Mouse (Mus musculus) CD4-positive helper T cell, adult 2 months (primary cell): ENCODE measurements around the gene Rilpl1.
"Not testable (repeated sequence)": the region's sequence is repeated elsewhere in the genome, so short reads cannot be mapped to it uniquely, and the experiment has no call there.

Experiments
- DNase-seq: peaks from one replicate; pipeline ENCODE4 v3.0.0-alpha.2; 2012; ENCODE audit warnings: low read depth, missing footprints, low spot score

Rilpl1 gene

DNA sequence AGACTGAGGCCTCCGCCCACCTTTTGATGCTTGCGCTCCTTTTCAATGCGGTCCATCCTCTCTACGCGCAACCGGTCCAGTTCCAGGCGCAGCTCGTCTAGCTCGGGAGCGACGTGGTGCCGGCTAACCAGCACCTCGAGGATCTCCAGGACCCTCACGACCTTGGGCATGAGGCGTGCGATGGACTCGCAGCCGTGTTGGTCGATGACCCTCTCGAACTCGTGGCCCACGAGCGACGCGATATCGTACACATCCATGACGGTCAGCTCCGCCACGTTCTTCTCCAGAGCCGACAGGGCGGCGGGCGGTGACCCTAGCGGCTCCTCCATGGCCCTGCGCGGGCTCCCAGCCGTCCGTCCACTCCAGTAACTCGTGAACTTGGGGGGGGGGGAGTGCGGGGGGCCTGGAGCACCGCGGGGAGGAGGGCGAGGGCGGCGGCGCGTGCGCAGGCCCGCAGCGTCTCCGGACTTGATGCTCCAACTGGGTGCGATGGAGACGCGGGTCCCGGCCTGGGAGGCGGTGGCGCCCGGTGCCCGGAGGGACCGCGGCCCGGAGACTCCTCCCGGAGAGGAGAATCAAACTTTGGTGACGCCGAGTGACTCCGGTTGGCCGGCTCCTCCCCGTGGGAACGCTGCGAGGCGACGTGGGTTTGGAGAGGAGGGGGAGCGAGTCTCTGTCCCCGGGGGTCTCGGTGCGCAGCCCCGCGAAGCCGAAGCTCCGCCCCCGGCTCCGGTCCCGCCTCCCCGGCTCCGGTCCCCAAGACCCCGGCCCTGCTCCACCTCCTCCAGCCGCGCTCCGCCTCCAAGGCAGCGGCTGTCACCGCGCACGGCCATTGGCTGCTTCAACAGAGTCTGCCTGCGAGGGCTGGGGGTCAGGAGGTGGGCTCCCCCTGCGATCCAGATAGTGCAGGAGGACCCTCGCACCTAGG, at the start of gene Rilpl1:
Rilpl1 (minus strand) TSS at position 737 of the 928 bp plus-strand sequence.
- peak; percentile 76 for DNase-seq

DNA sequence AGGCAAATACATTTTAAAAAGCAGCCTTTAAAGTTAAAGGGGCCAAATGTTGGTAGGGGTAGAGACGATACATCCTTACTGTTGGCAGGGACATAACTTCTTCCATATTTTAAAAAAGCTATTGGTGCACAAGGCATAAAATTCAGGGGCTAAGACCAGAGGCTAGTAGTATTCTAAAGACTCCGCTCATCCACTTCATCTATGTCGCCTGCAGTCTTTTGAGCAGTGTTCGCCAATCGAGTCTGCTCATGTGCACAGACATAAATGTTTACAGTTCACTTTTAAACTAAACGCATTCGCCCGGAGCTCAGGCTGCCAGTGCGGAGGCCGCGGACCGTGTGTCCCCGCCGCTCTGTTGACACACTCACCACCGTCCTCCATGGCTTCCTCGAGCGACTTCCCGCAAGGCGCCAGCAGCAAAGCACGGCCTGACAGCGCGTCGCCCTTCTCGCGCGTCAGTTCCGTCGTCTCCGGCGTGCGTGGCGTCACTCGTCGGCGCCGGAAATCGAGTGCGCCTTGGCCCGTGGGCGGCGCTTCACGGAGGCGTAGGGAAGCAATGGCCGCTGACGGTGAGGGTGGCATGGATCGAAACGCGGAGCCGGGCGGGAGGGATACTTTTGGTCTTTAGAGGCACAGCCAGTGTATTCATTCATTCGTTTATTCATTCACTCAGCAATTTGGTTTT, 47.6 kb upstream of the Rilpl1 start, which contains the start of the genes Eif2b1 and Gtf2h3:
Eif2b1 (minus strand) TSS at position 499 of the 685 bp plus-strand sequence.
Gtf2h3 (plus strand) TSS at position 508 of the 685 bp plus-strand sequence.
- DNase-seq, result peak; percentile 97

DNA sequence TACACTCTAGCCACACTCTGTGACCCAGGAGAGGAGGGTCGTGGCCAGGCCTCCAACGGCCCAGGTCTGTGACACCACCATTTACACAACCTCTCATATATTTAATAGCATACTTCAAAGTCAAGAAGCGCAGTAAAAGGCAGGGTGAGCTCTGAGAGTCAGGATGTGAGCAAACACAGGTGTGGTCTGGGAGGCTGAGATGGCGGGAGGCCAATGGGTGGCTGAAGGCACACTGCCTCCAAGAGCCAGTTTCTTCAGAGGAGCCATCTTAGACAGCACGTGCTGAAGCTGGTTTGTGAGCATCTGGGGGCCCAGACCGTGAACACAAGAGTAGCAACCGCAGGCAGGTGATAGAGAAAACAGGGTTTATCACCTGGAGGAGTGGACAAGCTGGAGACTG, 44.3 kb upstream of the Rilpl1 start:
- DNase-seq, result no peak

DNA sequence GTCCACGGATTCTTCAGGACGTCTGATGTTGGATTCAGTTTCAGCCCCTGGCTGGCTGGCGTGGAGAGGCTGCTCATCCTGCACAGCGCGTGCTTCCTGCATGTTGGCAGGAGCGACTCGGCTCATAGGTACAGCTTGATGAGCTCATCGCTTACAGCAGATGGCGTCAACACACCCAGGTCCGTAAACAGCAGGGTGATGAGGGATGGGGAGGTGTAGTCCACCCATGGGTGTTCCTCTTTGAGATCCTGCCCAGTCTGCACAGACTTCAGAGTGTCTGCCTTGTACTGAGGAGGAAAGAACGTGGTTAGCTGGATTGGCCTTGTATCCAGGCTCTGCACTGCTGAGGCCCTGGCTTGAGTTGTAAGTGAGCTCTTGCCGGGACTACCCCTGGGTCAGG, 39.9 kb upstream of the Rilpl1 start:
- DNase-seq, result no peak

DNA sequence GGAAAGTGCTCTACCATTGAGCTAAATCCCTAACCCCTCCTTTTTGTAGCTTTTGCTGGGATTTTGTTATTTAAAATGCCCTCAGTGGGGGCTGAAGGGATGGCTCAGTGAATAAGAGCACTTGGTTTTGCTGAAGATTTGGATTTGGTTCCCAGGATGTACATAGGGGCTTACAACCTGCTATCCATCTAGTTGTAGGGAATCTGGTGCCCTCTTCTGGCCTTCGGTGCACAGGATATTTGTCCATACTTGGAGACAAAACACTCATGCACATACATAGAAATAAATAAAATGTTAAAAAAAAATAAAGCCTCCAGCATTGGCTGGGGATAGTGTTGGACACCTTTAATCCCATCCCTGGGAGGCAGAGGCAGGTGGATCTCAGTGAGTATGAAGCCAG, 24.0 kb upstream of the Rilpl1 start:
- DNase-seq, result no peak

DNA sequence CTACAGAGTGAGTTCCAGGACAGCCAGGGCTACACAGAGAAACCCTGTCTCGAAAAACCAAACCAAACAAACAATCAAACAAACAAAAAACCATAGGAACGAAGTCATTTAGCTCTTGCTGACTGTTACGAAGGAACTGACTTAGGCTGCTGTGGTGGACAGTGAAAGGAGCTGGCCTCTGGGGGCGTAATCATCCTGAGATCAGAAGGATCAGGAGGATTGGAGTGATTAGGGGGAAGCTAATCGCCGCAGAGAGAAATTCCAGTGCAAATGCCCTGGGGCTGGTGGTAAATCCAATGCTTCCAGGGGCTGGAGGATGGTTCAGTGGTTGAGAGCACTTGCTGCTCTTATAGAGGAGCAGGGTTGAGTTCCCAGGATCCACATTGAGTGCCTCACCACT, 22.4 kb upstream of the Rilpl1 start:
- no peak for DNase-seq

DNA sequence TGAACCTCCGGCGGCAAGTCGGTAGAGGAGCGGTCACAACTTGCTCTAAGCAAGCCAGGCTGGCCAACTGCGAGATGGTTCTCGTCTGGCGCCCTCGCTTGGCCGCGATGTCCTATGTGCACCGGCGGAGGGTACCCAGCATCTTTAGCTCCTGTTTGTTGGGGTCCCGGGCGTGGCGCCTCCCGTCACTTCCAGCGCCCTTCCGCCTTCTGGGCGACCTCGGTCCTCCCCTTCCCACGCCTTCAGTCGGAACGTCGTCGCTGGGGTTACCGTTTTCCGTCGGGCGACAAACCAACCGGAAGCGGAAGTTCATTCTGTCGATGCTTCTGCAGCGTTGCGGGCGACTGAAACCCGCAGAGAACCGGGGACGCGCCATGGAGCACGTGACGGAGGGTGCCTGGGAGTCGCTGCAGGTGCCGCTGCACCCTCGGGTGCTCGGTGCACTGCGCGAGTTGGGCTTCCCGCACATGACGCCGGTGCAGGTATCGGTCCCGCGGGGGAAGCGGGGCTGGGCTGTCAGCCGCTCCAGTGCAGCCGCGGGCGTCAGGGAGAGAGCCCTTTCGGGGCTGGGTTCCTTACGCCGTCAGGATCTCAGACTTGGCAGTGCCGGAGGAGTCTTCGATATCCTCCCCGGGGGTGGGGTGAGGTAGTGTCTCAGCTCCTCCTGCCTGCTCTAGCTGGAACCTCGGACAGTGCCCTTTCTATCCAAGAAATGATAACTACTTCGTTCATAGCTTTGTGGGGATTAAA, 21.5 kb upstream of the Rilpl1 start, which contains the start of gene Ddx55:
Ddx55 (plus strand) TSS at position 307 of the 750 bp plus-strand sequence.
- peak; percentile 96 for DNase-seq

DNA sequence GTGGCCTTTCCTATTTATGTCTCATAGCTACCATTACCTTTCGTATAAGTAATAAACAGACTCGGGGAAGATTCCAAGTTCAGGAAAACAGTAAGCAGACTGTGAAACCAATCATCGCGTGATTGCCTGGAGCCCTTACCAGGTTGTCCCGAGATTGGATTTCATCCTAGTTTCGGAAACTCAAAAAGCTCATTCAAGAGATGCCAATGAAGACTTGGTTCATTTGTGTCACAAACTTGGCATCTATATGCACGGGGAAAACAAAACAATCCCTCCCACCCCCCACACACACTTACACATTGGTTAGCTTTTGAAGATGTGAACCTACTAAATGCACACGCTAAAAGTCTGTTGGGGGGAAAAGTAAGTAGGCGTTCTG, 20.9 kb upstream of the Rilpl1 start:
- no peak for DNase-seq

DNA sequence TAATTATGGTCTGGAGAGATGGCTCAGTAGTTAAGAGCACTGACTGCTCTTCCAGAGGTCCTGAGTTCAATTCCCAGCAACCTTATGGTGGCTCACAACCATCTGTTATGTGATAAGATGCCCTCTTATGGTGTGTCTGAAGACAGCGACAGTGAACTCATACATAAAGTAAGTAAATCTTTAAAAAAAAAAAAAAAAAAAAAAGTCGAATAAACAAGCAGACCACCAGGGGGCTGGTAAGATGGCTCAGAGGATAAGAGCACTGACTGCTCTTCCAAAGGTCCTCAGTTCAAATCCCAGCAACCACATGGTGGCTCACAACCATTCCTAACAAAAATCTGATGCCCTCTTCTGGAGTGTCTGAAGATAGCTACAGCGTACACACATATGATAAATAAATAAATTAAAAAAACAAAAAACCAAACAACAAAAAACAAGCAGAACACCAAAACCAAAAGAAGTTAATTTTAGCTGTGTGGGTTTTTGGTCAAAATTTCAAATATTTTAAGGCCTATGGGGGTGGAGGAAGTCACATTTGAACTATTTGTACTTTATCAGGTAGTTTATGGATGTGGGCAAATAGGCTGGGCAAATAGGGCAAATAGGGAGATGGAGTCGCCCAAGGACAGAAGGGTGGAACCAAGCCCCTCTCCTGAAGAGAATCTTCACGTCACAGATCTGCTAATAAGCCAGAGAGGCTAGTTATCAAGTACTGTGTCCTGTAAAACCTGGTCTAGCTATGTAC, 20.3 kb upstream of the Rilpl1 start:
- DNase-seq, result peak; percentile 40

DNA sequence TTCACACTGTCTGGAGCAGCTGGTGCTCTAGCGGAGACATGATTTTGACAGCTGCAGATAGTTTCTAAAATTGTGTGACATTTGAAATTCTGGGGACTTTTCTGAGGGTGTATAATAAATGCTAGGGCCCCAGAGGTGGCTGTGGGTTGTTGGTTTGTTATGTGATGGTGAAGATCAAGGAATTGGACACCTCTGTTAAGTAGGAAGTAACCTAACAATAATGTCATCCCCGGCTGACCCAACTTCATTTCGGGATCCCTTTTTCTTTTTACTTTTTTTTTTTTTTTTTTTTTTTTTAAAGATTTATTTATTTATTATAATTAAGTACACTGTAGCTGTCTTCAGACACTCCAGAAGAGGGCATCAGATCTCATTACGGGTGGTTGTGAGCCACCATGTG, 19.5 kb upstream of the Rilpl1 start:
- not testable (repeated sequence) for DNase-seq

DNA sequence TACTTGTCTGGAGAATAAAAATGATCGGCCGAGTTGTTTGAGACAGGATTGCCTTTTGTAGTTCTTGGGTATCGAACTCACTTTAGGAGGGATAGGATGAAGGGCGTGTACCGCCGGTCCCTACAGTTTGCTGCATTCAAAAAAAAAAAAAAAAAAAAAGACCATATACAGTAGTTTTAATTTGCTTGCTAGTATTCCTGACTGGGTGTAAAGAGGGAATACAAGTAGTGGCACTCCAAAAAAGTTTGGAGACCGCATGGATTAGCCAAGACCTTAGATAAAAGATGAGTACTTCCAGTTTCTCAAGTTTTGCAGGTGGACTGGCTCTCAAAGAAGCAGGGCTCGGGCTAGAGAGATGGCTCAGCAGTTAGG, 10.4 kb upstream of the Rilpl1 start:
- DNase-seq, result no peak

DNA sequence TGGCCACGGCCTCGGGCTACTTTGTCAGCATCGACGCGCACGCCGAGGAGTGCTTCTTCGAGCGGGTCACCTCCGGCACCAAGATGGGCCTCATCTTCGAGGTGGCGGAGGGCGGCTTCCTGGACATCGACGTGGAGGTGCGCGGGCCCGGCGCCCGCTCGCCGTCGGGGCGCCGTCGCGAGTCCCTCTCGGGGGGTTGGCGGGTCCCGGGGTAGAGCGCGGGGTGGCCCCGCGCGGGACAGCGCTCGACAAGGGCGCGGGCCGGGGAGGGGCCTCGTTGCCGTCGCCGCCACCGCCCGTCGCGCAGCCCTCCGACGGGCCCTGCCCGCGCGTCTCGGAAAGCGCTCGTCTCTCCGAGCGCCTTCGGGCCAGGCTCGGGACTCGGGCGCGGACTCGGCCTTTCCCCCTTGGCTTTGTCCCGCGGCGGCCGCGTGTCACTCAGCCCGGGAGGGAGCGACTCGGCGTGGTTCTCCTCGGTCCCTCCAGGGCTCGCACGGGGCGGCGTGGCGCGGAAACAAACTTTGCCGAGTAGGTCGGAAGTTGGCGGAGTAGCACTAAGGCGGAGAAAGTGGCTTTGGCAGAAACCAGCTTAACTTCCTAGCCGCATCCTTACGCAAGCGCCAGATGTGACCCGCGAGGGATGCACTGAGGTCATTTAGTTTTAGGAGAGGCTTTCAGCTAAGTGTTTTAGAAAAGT, 9.9 kb upstream of the Rilpl1 start:
- DNase-seq, result peak; percentile 79

DNA sequence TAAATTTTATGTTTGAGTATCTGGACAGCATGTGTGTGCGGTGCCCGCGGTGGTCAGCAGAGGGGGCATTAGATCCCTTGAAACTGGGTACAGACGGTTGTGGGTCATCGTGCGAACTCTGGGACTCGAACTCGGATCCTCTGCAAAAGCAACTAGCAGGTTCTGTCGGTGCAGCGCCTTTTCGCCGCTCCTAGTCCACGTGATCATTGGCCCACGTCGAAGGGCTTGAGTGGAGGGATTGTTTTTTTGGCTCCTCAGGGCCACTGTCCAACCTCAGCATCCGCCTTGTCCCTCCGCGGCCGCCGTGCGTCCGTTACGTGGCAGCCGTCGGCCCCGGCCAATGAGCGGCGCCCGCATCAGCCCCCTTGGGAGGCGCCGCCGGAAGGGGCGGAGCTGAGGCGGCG, 9.2 kb upstream of the Rilpl1 start, which contains the start of gene Tmed2:
Tmed2 (plus strand) TSS at position 313 of the 404 bp plus-strand sequence.
- peak; percentile 97 for DNase-seq

DNA sequence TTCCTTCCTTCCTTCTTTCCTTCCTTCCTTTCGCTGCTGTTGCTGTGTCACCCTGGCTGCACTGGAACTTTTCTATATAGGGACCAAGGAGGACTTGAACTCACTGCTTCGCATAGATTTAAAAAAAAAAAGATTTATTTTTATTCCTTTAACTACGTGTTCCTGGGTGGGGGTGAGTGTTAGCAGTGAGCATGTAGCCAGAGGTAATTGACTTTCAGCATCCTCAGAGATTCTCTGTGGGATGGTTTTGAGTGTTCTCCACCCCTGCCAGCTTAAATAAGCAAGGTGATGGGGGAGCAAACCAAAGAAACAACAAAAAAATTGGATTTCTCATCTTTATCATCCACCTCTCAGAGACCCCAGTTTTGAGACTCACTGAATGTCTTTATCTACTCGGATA, 8.7 kb upstream of the Rilpl1 start:
- no peak for DNase-seq

DNA sequence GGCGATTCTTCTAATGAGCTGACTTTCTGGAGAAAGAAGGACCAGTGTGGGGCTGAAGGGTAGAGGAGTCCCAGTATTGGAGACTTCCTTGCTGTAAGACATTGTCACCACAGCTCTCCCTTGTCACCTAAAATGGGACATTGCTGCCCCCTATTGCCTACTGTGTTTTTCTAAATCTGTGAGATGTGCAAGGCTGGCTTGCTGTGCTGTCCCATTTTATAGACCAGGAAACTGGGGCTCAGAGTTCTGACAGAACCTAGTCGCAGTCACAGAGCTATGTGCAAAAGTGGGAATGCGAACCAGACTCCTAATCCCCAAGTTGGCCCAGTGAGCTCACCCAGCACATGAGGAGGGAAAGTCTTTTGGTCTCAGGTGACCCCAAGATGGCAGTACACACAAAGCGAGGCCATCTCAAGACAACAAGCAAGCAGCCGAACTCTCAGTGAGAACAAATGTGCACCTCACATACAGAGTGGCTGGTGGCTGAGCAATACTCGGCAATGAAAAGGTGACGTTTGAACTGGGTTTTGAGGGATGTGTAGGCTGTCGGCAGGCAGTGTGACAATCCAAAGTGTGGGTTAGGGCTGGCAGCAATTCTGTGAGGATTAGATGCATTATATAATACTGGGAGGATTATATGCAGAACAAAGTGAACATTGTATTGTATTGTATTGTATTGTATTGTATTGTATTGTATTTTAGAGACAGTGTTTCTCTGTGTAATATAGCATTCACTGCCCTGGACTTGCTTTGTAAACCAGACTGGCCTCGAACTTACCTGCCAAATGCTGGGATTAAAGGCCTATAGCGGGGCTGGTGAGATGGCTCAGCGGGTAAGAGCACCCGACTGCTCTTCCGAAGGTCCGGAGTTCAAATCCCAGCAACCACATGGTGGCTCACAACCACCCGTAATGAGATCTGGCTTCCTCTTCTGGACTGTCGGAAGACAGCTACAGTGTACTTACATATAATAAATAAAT, 7.9 kb upstream of the Rilpl1 start:
- peak; percentile 83 for DNase-seq

DNA sequence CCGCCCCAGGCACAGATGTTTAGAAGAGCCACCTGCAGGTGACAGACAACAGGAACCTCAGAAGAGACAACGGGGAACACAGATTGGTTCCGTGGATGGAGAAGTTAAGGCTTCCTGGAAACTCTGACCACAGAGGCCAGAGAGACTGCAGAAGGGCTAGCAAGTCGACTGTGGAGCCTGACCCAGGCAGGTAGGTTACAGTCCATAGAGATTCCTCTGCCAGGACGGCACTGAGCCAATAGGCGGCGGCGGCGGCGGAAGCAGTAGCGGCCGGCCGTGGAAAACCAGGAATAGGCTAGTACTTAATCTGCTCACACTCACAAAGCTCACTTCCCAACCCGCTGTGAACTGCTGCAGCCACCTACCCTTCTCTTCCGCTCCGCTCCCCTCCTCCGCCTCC, 5.6 kb upstream of the Rilpl1 start:
- DNase-seq, result peak; percentile 17

DNA sequence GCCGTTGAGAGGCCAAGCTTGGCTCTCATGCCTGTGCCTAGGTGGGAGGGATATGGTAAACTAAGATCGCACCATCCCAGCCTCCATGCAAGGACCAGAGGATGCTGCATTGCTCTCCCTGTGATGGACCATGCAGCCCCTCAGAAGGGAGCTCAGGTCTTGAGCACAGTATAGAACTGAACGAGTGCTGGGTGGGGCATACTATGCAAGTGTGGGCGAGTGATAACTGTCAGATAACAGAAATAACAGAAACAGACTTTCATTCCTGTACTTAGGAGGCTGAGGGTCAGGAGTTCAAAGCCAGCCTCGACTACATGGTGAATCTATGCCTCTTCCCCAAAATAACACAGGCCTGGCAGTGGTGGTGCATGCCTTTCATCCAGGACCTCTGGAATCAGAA, 3.8 kb upstream of the Rilpl1 start:
- DNase-seq, result no peak

DNA sequence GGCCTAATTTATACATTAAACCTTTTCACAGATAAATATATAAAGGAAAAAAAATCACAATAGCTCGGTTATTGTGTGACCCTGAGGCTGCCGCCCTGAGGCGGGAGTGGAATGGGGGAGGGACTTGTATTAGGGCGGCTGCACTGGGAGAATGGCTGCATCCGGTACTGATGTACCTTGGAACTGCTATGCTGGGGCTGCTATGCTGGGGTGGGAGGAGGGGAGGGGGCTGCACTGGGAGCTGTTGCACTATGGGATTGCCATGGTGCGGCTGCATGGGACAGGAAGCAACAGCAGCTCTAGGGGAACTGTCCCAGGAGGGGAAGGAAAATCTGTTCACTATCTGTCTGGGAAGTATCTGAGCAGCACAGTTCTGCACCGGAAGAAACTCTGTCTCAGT, 1.3 kb upstream of the Rilpl1 start:
- DNase-seq, result no peak

DNA sequence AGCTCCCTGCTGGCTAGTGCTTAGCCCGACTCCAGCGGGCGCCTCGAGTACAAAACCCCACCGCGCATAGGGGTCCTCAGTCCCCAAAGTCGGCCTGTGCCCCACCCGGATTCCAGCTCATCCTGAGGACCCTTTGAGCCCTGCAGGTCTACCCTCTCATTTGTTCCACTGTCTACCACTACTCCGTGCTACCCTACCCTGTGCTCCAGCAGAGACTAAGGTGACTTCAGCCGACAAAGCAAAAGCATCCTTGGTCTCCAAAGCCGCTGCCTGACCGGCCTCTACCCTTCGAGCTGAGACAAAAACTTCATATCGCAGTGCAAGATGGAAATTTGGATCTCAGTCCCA, 366 bp upstream of the Rilpl1 start:
- no peak for DNase-seq
